Mouse (Mus musculus): ENCODE results near the gene Bcdin3d. TPM values are rescaled to one million over a fixed set of nuclear protein-coding genes. Genes with fewer than 3 reads are reported as not detected.

Bcdin3d gene
- 1 to 10 TPM; 4.3 to 5.0 TPM for total RNA-seq (2021)
- long read RNA-seq, experiment 1, partial matches to known transcripts: 0 of 2 reads
- long read RNA-seq, experiment 1, other reads (novel, unspliced or antisense): 0 of 2 reads
- long read RNA-seq, experiment 2, full-length matches to known transcripts: 11 of 11 reads
- long read RNA-seq, experiment 2, partial matches to known transcripts: 0 of 11 reads
- long read RNA-seq, experiment 2, other reads (novel, unspliced or antisense): 0 of 11 reads

DNA sequence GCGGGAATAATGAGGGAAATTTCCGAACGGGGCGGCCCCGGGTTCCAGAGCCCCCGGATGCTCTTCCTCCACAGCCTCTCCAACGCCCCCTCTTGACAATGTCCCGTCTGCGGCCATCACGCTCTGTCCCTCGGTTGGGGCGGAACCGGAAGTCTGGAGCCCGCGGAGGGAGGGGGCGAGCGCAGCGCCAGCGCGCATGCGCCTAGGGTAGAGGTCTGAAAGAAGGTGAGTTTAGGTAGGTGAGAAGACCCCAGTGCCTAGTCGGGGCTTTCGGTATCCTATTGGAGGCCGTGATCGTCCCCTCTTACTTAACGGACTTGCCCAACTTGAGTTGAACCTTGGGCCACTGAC, at the start of gene Bcdin3d:
TSS of gene Bcdin3d (minus strand) at position 155 of the 351 bp plus-strand sequence.
- peak; percentile 83 to 89 for DNase-seq (ENCODE audit: low spot score in 2 of 2)

DNA sequence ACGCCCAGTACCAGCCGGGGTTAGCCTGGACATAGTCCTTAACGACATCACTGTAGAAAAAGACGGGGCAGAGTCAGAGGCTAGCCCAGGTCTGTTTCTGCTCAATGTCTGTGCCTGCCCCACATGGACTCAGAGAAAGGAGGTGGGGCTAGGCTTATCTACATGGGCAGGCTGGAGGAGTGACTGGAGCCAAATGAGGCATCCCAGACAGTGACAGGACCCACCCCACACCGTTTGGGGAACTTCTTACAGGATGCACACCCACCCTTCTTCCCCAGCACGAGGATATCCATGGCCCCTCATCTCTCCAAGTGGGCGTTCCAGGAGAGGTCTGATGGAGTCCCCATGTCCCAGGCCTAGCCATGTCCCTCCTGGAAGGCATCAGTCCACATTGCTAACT, 45.8 kb upstream of the Bcdin3d start:
- no peak for DNase-seq (ENCODE audit: low spot score in 2 of 2)

DNA sequence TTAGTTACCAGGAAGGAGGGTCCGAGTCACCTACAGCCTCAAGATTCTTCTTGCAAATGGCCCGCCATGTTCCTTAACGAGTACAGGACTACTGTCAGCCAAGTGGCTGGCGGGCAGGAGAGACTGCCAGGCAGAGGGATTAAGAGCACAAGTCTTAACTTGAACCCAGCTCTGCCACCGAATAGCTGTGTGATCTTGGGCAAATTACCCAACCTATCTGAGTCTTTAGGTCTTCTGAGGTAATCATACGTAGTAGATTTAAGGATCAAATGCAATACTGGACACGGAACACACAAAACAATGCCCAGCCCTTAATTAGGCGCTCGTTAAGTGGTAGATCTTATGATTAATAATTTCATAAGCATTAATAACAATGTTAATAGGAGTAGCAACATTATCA, 45.1 kb upstream of the Bcdin3d start:
- no peak for DNase-seq (ENCODE audit: low spot score in 2 of 2)

DNA sequence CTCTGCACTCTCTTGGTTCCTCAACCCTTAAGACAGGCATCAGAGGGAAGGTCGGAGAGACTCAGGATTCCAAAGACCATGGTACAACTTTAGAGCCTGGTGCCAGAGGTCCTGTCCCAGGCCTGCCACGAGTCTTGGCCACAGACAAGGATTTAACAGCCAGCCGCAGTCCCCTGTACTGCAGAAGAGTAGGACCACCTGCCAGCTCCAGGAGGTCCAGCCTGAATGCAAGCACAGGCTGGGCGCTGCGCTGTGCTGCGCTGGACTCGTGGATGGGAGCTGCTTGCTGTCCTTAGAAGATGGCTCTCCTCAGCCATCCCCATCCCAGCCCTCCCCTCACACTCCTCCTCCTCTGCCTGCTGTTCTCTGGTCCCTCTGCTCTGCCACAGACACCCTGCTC, 43.2 kb upstream of the Bcdin3d start:
- DNase-seq (ENCODE audit: low spot score in 2 of 2): no peak

DNA sequence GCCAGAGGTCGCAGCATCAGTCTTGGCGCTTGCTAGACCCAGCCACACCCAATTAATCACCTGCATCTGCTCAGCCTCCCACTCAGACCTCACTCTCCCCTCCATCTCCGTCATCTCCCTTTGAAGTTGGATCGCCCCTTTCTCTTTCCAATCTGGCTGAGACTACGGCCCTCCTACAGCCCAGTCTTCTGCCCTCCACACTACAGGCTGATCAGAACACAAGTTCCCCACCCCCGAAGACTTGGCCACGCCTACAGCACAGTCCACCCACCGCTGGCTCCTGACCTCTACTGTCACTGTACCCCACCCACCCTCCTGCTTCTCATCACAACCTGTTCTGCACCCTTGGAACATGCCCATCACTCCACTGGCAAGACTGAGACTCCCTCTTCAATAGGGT, 42.2 kb upstream of the Bcdin3d start:
- no peak for DNase-seq (ENCODE audit: low spot score in 2 of 2)

DNA sequence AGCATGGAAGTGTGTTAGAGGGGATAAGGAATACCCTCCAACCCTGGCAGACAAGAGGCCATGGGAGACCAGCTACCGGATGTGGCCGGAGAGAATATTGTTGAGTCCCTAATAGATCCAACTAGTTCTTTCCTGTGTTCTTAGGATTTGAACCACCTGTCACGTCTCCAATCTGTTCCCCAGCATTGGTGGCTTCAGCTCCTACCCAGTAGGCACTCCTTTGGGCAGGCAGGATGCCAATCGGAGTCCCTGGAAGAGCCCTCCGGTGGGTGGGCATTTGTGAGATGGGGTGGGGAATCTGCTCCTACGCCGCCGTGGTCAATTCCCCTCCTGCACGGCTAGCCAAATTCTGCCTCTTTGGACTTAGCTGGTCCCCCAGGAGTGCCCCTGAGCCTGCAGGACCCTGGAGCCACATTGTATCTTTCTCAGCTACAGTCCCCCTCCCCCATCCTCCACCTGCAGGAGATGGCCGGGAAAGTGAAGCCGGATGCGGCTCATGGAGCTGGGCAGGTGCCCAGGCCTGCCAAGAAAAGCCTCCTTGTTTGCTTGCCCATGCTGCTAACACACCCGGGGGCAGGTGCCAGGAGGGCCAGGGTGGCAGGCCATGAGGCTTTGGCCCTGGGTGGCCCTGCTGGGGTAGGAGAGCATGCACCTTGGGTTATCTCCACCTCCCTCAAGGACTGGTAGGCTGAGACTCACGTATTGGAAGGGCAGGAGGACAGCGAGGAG, 37.4 kb upstream of the Bcdin3d start:
- no peak for DNase-seq (ENCODE audit: low spot score in 2 of 2)

DNA sequence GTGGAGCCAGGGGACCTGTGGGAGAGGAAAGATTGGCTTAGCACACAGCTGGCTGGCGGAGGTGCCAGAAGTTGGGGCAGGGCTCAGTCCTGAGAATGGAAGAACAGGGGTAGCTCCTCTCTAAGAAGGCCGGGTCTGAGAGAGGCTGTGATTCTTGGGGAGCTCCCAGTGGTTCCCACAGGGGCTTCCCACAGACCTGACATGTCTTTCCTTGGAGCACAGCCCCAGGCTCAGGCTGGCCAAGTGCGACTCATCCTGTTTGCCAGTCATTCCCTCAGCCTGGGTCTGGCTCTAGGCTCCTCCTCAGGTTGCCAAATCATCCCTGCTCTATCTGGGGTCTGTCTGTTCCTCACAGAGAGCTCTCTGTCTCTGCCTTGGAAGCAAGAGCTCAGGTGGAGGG, 36.1 kb upstream of the Bcdin3d start:
- DNase-seq (ENCODE audit: low spot score in 2 of 2): no peak

DNA sequence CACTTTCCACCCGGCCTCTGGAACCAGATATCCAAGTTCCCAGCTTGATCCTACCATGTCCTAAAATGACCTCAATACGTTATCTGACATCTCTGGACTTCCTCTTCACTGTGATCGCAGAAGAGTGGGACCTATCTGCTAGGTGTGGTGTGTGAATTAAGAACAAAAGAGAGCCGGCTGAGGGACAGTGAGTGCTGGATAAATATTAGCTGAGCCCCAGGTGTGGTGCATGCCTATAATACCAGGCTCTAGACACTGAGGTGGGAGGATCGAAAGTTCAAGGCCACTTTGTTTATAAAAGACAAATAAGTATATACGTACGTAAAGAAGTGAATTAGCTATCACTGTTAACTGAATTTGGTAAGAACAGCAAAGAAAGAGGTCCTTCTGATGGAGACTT, 35.3 kb upstream of the Bcdin3d start:
- no peak for DNase-seq (ENCODE audit: low spot score in 2 of 2)

DNA sequence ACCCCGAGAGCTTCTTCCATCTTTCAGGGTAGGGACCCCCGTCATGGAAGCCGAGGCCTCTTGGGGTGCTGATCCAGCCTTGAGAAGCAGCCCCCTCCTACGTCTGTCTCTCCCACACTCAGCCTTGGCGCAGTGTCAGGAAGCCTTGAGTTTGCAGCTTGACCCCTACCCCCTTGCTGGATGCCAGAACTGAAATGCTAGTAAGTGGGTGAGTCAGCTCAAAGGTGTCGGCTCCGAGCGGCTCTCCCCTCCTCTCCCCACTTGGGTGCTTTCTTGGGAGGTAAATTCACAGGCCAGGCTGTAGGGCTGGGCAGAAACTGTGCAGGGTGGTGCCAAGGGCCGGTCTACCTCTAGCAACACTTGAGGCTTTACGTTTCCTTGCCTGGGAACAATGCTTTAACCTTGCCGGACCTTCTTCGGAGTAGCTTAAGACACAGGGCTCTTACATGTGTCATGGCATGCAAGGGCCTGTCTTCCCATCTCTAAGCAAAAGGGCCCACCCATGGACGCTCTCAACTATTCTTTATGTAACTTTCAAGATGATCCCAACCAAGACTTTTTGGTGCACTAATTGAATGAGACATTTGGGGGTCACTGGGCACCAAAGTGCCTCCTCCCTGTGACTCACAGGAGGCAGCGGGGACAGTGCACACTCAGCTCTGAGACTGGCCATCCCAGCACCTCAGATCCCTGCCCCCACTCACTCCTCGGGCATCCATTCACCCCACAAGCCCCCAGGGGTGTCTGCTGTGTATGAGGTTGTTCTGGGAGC, 31.0 kb upstream of the Bcdin3d start:
- DNase-seq (ENCODE audit: low spot score in 2 of 2): no peak

DNA sequence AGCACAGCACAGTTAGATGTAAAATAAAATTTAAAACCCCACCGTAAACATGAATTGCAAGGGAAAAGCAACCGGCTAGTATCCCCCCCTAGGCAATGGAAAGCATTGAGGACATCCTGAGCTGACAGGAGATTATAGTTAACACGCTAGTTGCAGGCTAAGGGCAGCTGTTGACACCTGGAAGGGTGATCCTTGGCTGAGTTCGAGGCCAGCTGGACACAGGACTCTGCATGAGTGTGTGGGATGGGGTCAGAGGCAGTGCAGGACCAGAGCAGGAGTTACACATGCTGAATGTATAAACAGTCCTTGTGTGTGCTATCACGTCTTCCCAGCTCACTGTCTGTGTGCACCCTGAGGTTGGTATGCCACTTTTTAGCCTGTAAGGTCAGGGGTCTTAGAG, 28.7 kb upstream of the Bcdin3d start:
- DNase-seq (ENCODE audit: low spot score in 2 of 2): no peak

DNA sequence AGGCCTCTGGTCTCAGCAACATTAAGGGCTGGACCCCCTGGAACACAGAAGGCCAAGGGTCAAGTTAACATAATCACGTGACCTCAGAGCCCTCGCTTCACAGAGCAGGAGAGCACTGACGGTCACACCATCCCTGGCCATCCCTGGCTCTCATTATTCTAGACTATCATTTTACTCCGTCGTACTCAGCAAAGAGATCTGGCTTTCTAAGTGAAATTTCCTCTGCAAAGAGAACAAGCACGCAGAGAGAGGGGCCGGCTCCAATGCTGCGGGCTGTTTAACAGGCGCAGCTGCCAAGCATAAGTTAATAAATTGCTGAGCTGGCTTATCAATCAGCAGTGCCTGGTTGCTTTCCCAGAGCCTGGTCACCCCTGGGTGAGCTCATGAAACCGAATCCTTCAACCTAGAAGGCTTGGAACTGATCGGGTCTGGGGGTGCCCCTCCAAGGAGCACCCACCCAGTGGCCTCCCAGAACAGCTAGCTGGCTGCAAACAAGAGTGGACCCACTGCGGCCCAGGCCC, 27.8 kb upstream of the Bcdin3d start:
- DNase-seq (ENCODE audit: low spot score in 2 of 2): peak in 1 of 2 experiments; percentile 36

DNA sequence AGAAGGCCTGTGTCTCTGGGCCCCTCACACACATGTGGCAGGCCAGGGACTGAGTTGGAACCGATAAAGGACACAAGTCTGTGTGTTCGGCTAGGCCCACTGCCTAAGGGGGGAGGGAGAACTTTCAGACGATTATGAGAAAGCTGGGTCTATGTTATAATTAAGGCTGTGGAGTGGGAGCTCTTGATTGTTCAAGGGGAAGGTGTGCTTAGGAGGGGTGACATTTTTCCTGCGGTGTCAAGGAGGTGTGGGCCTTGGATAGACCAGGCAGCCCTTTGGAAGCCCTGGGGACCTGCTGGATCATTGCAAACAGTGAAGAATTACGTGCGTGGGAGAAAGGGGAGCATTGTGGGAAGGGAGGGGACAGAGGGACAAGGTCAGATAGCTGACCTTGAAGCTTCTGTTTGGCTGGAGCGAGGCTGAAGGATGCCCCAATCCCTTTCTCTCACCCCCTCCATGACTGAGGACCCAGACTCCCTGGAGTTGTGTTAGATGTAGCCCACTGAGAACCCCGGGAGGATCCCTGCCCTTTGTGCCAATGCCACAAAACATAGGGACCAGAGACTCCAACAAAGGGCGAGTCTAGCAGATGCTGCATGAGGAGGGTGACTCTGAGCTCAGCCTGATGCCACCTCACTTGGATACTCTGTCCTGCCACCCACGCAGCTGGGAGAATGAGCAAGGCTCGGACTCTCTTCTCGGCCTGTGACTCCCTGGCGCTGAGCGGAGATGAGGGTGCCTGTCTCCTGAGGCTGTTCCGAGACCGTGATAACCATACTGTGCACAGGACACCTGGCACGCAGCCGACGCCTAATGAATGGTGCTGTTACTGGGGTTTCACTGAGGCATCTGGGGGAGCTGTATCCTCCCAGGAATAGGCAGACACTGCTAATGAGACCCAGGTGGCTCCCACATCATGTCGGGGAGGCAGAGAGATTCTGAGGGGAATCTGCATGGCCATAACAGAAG, 27.0 kb upstream of the Bcdin3d start:
- peak; percentile 38 to 47 for DNase-seq (ENCODE audit: low spot score in 2 of 2)

DNA sequence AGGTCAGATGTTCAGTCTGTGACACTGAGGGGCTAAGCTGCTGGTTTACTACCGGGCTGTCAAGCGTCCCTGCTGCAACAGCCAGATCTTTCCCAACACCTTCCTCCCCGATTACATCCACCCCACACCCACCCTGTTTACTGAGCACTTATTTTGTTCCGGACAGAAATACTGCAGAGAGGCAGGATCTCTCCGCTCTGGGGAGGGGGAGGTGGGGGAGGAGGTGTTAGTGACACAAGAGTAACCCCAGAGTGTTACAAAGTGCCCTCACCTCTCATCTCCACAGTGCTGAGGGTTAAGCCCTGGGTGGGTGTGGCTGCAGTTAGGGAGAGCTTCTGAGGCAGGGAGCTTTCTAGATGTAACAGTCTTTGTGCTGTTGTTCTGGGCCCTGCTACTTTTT, 25.8 kb upstream of the Bcdin3d start:
- DNase-seq (ENCODE audit: low spot score in 2 of 2): no peak

DNA sequence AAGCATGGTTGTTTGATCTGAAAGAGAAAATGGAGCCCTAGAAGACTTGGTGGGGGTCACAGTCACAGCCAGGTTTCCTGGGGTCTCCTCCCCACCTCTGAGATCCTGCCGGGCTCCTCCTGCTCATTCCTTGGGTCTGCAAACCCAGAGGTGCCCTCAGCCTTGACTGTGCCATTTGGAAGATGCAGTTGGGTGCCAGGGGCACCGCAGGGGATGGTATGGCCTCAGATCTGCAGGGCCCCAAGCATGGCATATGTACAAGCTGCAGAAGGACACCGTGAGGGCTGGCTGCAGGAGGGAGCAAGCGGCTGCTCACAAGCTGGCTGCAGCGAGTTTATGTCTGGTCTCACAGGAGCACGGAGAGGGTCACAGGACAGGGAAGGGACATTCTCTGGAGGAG, 25.2 kb upstream of the Bcdin3d start:
- no peak for DNase-seq (ENCODE audit: low spot score in 2 of 2)

DNA sequence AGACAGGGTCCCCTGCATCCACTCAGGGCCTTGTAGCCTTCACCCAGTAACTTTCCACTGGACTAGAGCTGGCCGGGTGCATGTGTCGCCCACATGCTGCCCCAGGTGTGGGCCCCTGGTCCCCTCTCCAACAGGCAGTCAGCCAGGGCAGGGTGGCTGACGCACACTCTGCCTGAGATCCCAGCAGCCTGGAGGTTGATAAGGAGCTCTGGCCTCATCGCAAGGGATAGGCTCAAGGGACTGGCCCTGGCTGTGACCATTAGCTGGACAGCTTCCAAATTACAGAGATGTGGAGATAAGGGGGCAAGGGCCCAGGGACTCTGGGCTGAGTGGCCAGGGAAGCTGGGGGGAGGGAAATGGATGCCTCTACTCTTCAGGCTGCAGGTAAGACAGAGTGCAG, 24.3 kb upstream of the Bcdin3d start:
- DNase-seq (ENCODE audit: low spot score in 2 of 2): no peak

DNA sequence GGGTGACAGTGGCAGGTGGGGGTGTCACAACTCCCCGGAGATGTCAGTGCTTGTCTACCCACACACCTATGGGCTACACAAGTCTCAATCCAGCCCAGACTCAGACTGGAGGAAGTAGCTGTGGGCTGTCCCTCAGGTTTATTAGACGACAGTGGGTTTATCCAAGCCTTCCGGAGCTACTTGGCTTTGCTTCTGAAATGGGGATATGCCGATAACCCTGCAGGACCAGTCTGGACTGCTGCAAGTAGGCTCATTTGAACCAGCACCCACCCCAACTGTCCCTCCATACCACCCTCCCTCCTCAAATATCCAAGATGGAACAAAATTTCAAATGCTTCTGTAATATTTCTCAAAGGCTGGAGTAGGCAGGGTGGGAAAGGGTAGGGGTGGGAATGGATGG, 23.8 kb upstream of the Bcdin3d start:
- DNase-seq (ENCODE audit: low spot score in 2 of 2): no peak

DNA sequence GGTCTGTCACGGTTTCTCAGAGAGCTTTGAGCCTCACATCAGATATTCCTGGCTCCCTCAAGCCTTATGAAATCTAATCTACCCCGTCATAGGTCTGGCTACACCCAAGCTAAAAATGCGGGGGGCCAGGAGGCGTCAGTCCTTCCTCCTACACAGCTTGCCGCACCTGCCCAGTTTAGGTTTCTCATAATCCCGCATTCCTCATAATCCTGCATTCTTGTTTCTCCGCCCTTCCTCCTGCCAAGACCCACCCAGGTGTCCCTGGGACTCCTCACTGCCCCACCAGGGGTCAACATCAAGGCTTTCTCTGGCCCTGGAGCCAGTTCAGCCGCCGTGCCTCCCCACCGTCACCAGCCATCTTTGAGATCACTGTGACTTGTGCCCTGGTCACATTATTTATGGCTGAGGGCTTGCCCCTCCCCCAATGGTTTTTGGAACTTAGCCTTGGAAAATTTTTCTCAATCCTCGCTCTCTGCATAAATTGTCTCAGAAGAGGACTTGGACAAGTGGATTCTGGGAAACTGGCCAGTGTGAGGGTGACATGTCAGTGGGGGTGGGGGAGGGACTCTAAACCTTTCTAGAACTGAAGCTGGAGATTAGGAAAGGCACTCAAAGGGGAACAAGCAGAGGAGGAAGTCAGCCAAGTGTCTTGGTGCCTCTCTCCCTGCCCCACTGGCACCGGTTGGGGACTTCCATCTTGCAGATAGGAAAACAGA, 23.2 kb upstream of the Bcdin3d start:
- peak; percentile 35 to 42 for DNase-seq (ENCODE audit: low spot score in 2 of 2)

DNA sequence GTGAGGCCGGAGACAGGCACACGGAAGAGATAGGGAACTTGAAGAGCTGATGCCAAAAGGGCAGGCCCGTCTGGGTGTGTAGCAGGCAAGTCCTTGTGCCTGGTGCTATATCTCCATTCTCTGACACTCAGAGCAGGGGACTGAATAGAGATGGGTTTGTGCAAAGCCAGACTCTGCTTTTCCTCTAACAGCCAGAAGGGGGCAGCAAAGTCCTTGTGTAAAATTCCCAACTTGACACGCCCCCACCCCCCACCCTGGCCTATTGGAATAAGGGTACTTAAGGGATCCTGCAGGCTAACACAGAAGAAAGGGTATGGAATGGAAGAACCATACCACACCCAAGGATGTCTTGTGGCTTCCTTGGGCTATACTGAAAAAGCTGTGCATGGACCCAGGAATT, 22.5 kb upstream of the Bcdin3d start:
- peak; percentile 65 to 78 for DNase-seq (ENCODE audit: low spot score in 2 of 2)

DNA sequence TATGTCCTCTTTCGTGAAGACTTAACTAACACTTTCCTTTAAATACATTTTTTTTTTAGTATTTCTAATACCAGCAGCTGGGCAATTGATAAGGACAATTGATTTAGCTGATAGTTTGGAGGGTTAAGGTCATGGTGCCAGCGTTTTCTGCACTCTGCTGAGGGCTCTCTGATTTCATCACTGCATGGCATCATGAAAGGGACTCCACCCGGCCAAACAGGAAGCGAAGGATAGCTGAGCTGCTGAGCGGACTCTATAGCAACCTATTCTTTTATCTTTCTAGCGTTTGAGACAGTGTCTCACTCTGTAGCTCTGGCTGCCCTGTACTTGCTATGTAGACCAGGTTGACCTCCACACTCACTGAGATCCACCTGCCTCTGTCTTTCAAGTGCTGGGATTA, 10.2 kb upstream of the Bcdin3d start:
- no peak for DNase-seq (ENCODE audit: low spot score in 2 of 2)

DNA sequence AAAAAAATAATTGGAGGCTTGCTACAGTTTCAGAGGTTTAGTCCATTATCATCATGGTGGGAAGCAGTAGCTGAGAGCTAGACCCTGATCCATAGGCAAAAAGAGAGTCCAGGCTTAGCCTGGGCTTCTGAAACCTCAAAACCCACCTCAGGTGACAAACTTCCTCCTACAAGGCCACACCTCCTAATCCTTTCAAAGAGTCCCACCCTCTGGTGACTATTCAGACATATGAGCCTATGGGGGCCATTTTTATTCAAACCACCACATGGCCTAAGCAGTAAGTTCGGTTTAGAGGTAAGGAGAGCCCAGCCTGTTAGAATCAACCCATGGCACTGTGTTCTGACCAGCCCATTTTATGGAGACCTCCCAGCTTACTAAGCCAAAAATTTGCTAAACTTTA, 1.3 kb upstream of the Bcdin3d start:
- no peak for DNase-seq (ENCODE audit: low spot score in 2 of 2)

All from layer of hippocampus, postnatal 14 days (tissue).